Mouse (Mus musculus) olfactory bulb, adult 2 months (tissue): ENCODE data around the gene Gm21083.
"Not testable (repeated sequence)": the region's sequence is repeated elsewhere in the genome, so short reads cannot be mapped to it uniquely, and the experiment has no call there.

Source experiments
- CTCF ChIP-seq: fragments of 200-500 bp; IDR thresholded peaks from 2 replicates; pipeline ENCODE4 v1.5.1; 2012; ENCODE audit warnings: low read depth, mild to moderate bottlenecking, low read length, moderate library complexity; ENCODE audit not compliant: insufficient read depth
- POLR2A ChIP-seq: fragments of 200-500 bp; IDR thresholded peaks from 2 replicates; pipeline ENCODE4 v1.6.1; 2012; ENCODE audit warnings: mild to moderate bottlenecking, low read depth, low read length, moderate library complexity; ENCODE audit not compliant: insufficient read depth

GRCm38 (mm10) chr5:15591577-15591976 lies 14.4 kb downstream of the Gm21083 start:
- TF ChIP-seq POLR2A, CTCF: not testable (repeated sequence)
